ENCODE assay signal across 12 mouse cellular contexts in the genomic region with DNA sequence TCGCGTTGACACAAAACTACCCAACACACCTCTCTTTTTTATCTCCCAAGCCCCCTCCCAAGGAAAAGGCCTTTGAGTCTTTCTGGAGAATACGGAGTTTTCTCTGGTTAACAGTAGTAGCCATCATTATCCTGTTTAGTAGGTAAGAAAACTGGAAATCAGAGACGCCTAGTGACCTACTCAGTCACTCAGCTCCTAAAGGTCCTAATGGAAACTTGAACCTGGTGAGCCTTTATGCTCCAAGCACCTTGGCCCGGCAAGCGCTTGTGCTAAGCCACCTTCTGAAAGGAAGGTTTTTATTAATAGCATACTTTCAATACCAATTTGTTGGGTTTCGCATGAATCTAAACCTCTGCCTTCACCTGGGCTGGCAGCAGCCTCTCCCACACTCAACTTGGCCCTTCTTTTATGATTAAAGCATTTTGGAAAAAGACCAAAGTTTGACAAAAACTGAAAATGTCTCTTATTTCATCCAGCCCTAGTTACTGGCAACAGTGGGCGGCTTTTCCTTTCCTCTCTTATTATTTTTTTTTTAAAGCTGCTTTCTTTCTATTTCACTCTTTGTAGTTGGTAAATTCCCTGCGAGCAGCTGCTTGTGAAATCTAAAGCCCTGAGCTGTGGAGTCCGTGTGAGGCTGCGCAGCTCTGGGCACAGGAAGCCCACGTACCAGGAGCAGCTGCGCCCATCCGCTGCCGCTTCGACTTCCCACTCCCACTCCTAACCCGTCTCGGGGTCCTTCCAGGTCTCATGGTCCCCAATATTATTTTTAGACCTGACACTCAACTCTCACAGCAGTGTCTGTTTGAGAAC.
DNase-seq lines count a peak whose midpoint lies in the region; ATAC-seq lines count a peak whose summit lies in the region.
"Had no signal": no experiment of that assay in that cellular context is flagged by ENCODE, and none has a peak within 500 bp of the region (broad histone marks: within the 10 kb centered on the region; RNA-seq: fewer than 3 reads in every experiment).

No protein-coding gene starts in this region.

- no peaks in the 10 kb centered on the region for H3K4me1 ChIP-seq in embryonic facial prominence, embryonic 14.5 days (ENCODE audit: control insufficient read depth, insufficient read depth, low read length)
- peaks cover 29% of the 10 kb centered on the region for H3K4me1 ChIP-seq in hindbrain, embryonic 12.5 days
- H3K4me1 ChIP-seq: liver, embryonic 13.5 days had no signal

- no peak overlapping the region for H3K4me2 ChIP-seq in embryonic facial prominence, embryonic 14.5 days (ENCODE audit: low read depth, low read length)
- H3K4me2 ChIP-seq in hindbrain, embryonic 12.5 days (replicated peaks): no peak overlapping the region
- H3K4me2 ChIP-seq: kidney, embryonic 15.5 days; liver, embryonic 13.5 days; midbrain, embryonic 12.5 days had no signal

- WGBS in embryonic facial prominence, embryonic 14.5 days: 73% methylated on average over 18 of the region's 18 CpGs
- WGBS in hindbrain, embryonic 12.5 days: 94% methylated on average over 18 of the region's 18 CpGs

- peak; percentile 73 for DNase-seq in right cerebral cortex, adult 18-20 months
- DNase-seq in right cerebral cortex, postnatal 4 days: no peak
- peak; percentile 62 for DNase-seq in embryonic facial prominence, embryonic 14.5 days (ENCODE audit: low spot score)
- peak; percentile 76 for DNase-seq in layer of hippocampus, adult 9-11 months
- peak; percentile 52 for DNase-seq in right cerebral cortex, postnatal 14 days
- DNase-seq in heart, postnatal 14 days: no peak
- DNase-seq: adrenal gland, postnatal 25 days; cerebellum, postnatal 36 days; liver, embryonic 13.5 days had no signal

- intact Hi-C loops in heart, postnatal 14 days (cut with DNase I): no loop called here

- no peaks in the 10 kb centered on the region for H3K9me3 ChIP-seq in embryonic facial prominence, embryonic 14.5 days (ENCODE audit: control insufficient read depth, low read length)
- no peaks in the 10 kb centered on the region for H3K9me3 ChIP-seq in hindbrain, embryonic 12.5 days (replicated peaks)
- H3K9me3 ChIP-seq: kidney, embryonic 15.5 days; liver, embryonic 13.5 days; midbrain, embryonic 12.5 days had no signal

- ATAC-seq in embryonic facial prominence, embryonic 14.5 days (ENCODE audit: low read depth): peak; percentile 69
- ATAC-seq in hindbrain, embryonic 12.5 days (ENCODE audit: low FRiP score): no peak

- no peak overlapping the region for H3K27ac ChIP-seq in embryonic facial prominence, embryonic 14.5 days (replicated peaks; ENCODE audit: low read depth, low read length)
- H3K27ac ChIP-seq in hindbrain, embryonic 12.5 days: no peak overlapping the region
- H3K27ac ChIP-seq: kidney, embryonic 15.5 days; liver, embryonic 13.5 days; midbrain, embryonic 12.5 days had no signal

- H3K4me3 ChIP-seq in embryonic facial prominence, embryonic 14.5 days (ENCODE audit: low read depth, low read length): no peak overlapping the region
- no peak overlapping the region for H3K4me3 ChIP-seq in hindbrain, embryonic 12.5 days
- H3K4me3 ChIP-seq: kidney, embryonic 15.5 days; liver, embryonic 13.5 days; midbrain, embryonic 12.5 days had no signal

- H3K36me3 ChIP-seq in embryonic facial prominence, embryonic 14.5 days (ENCODE audit: control insufficient read depth, insufficient read depth, low read length): no peaks in the 10 kb centered on the region
- H3K36me3 ChIP-seq in hindbrain, embryonic 12.5 days: no peaks in the 10 kb centered on the region
- H3K36me3 ChIP-seq: kidney, embryonic 15.5 days; liver, embryonic 13.5 days; midbrain, embryonic 12.5 days had no signal

- no peaks in the 10 kb centered on the region for H3K27me3 ChIP-seq in embryonic facial prominence, embryonic 14.5 days (replicated peaks; ENCODE audit: control insufficient read depth, insufficient read depth, low read length)
- no peaks in the 10 kb centered on the region for H3K27me3 ChIP-seq in hindbrain, embryonic 12.5 days
- H3K27me3 ChIP-seq: kidney, embryonic 15.5 days; liver, embryonic 13.5 days; midbrain, embryonic 12.5 days had no signal

- H3K9ac ChIP-seq in embryonic facial prominence, embryonic 14.5 days (ENCODE audit: low read depth, low read length): no peak overlapping the region
- no peak overlapping the region for H3K9ac ChIP-seq in hindbrain, embryonic 12.5 days
- H3K9ac ChIP-seq: kidney, embryonic 15.5 days; liver, embryonic 13.5 days; midbrain, embryonic 12.5 days had no signal

Comparison
In these comparisons a context has a peak if more than half of its experiments do, and no peak if none do; other contexts are left out.
1. DNase-seq: peak in right cerebral cortex, adult 18-20 months (single experiment), embryonic facial prominence, embryonic 14.5 days (single experiment), layer of hippocampus, adult 9-11 months (single experiment) and right cerebral cortex, postnatal 14 days (single experiment); none in right cerebral cortex, postnatal 4 days (single experiment) and heart, postnatal 14 days (0 of 2).